Mouse (Mus musculus): ENCODE measurements around the gene Adpgk. TPM values are rescaled to one million over a fixed set of nuclear protein-coding genes. Genes with fewer than 3 reads are reported as not detected.
"Not testable (repeated sequence)": the region's sequence is repeated elsewhere in the genome, so short reads cannot be mapped to it uniquely, and the experiment has no call there.

Gene Adpgk
- total RNA-seq, 2 experiments from 2014 or later, result 75.5 to 79.5 TPM

DNA sequence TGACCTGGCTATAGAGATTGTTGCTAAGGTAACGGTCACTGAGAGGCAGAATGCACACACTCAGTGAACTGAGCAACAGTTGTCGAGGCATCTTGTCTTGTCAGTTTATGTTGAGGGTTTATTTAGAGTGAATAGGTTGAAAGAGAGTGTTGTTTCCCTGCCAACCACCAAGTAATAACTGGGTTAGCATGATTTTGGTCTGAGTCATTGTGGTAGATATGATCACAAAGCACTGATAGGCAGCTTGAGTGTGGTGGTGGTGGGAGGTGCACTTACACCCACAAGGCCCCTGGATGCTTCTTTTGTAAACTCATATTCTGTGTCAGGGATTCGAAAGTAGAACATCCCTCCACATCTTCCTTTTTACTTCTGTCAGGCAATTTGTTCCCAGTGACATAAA lies 69.1 kb downstream of the Adpgk start:
- ATAC-seq (replicated peaks; ENCODE audit: low FRiP score, poor library complexity, severe bottlenecking), result not testable (repeated sequence)

DNA sequence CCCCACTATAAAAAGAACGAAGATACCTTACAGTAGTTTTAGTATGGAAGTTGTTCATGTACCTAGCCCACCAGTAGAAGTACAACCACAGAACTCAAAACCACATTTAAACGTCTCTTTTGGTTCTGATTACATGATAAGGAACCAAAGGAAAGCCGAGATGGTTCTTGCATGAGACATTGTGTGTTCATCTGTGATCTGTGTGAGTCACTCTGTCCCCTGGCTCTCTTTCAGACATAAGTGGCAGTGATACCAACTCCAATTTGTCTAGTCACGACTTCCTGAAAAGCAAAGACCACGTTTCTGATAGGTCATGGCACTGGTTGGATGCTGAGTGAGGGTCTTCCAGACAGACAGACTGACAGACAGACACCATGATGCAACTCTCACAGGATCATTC lies 77.9 kb downstream of the Adpgk start:
- ATAC-seq (replicated peaks; ENCODE audit: low FRiP score, poor library complexity, severe bottlenecking), result no peak

DNA sequence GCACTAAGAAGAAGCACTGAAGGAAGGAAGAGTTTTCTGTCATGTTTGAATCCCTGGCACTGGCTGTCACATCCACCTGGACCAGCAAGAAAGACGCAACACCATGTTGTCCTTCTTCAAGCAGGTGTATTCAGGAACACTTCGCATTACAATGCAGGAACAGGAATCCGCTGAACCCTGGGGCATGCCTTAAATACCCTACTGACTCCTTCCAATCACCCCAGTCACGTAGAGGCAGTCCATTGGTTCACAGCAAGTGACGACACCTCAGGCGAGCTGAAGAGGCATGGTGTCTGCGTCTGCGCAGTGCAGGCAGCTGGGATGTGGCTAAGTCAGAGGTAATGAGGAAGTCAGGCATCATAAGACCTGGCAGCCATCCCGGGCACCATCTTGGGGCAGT lies 78.3 kb downstream of the Adpgk start:
- no peak for ATAC-seq (replicated peaks; ENCODE audit: low FRiP score, poor library complexity, severe bottlenecking)

Other genes with a start within 250 kb of the Adpgk start
- 2.5 and 6.1 TPM in 2 replicates for gene Bbs4, start 62.0 kb downstream of the Adpgk start, total RNA-seq (2015; ENCODE audit: low replicate concordance)
- 0.85 and 4.0 TPM in 2 replicates for gene Bbs4, start 62.0 kb downstream of the Adpgk start, total RNA-seq (2017; ENCODE audit: low replicate concordance)
- gene Arih1, start 195.1 kb downstream of the Adpgk start, total RNA-seq (2015; ENCODE audit: low replicate concordance), result 42.4 and 49.8 TPM in 2 replicates
- 89.2 and 128 TPM in 2 replicates for gene Arih1, start 195.1 kb downstream of the Adpgk start, total RNA-seq (2017; ENCODE audit: low replicate concordance)
- 24.2 and 25.7 TPM in 2 replicates for gene Hexa, start 248.0 kb downstream of the Adpgk start, total RNA-seq (2015; ENCODE audit: low replicate concordance)
- gene Hexa, start 248.0 kb downstream of the Adpgk start, total RNA-seq (2017; ENCODE audit: low replicate concordance), result 36.8 and 52.1 TPM in 2 replicates
- gene Tmem202, start 248.3 kb downstream of the Adpgk start, total RNA-seq (2015; ENCODE audit: low replicate concordance), result not detected in 2 replicates
- gene Tmem202, start 248.3 kb downstream of the Adpgk start, total RNA-seq (2017; ENCODE audit: low replicate concordance), result not detected in 2 replicates